ENCODE assay signal across 16 mouse cellular contexts in the genomic region with DNA sequence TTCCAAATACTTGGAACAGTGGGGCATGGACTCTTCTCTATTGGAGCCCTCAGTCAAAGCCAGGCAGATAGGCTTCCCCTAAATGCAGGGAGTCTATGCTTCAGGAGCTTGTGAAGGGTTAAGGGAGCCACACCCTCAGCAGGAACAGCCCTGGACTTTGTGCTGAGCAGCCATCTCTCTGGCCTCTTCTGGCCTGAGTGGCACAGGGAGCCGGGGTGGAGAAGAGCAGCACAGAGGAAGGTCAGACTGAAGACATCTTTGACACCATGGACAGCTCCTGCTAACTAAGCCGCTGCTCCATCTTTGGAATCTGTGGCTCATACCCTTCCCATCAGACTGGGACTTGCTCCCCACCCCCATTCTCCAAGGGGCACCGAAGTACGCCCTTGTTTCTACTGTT. TPM values are rescaled to one million over a fixed set of nuclear protein-coding genes. Genes with fewer than 3 reads are reported as not detected.
DNase-seq lines count a peak whose midpoint lies in the region; ATAC-seq and TF ChIP-seq lines count a peak whose summit lies in the region.
"Had no signal": no experiment of that assay in that cellular context is flagged by ENCODE, and none has a peak within 500 bp of the region (broad histone marks: within the 10 kb centered on the region; RNA-seq: fewer than 3 reads in every experiment).

No protein-coding gene starts in this region.

- ATAC-seq in midbrain, embryonic 13.5 days: no peak

- H3K36me3 ChIP-seq in ES-E14 (ENCODE audit: control insufficient read depth, insufficient read depth, low read length, poor library complexity, severe bottlenecking): peaks cover 2% of the 10 kb centered on the region; the same call in 1 of the 2 replicates
- H3K36me3 ChIP-seq in midbrain, embryonic 13.5 days: peaks cover 9% of the 10 kb centered on the region

- in situ Hi-C loops in ES-E14 (cut with MboI; ENCODE audit: low sequenced_read_pairs in 2 of 2, unreplicated experiment in 2 of 2): no loop called here

- no peak overlapping the region for H3K4me2 ChIP-seq in midbrain, embryonic 13.5 days (replicated peaks)
- H3K4me2 ChIP-seq: limb, embryonic 15.5 days had no signal

- no peak overlapping the region for H3K9ac ChIP-seq in ES-E14 (ENCODE audit: insufficient read depth, low read depth, low read length, poor library complexity, severe bottlenecking)
- H3K9ac ChIP-seq in midbrain, embryonic 13.5 days (replicated peaks): no peak overlapping the region
- H3K9ac ChIP-seq: limb, embryonic 15.5 days had no signal

- no peak overlapping the region for H3K27ac ChIP-seq in ES-E14 (ENCODE audit: insufficient read depth, low read depth, low read length, poor library complexity, severe bottlenecking)
- no peak overlapping the region for H3K27ac ChIP-seq in midbrain, embryonic 13.5 days
- H3K27ac ChIP-seq: heart, adult 2 months; limb, embryonic 15.5 days had no signal

- H3K4me1 ChIP-seq in ES-E14 (ENCODE audit: control insufficient read depth in 2 of 2, insufficient read depth in 2 of 2, low read length in 2 of 2, poor library complexity in 1 of 2): peaks cover 0 to 8% of the 10 kb centered on the region in 2 experiments; a peak in 2 of 4 replicates
- no peaks in the 10 kb centered on the region for H3K4me1 ChIP-seq in midbrain, embryonic 13.5 days (replicated peaks)
- H3K4me1 ChIP-seq: limb, embryonic 15.5 days had no signal

- H3K9me3 ChIP-seq in ES-E14 (ENCODE audit: control insufficient read depth, insufficient read depth, low read depth, low read length): no peaks in the 10 kb centered on the region
- no peaks in the 10 kb centered on the region for H3K9me3 ChIP-seq in midbrain, embryonic 13.5 days
- H3K9me3 ChIP-seq: limb, embryonic 15.5 days had no signal

- H3K27me3 ChIP-seq in midbrain, embryonic 13.5 days: no peaks in the 10 kb centered on the region
- H3K27me3 ChIP-seq: limb, embryonic 15.5 days had no signal

- peak; percentile 28 for DNase-seq in kidney, postnatal 10 days
- DNase-seq in kidney, adult 18-20 months: no peak
- DNase-seq in ES-E14 (ENCODE audit: low read depth, low spot score): peak; percentile 44
- DNase-seq in embryo, embryonic 10.5 days (ENCODE audit: low spot score): peak; percentile 58
- peak; percentile 33 for DNase-seq in mesoderm, embryonic 11.5 days (ENCODE audit: low read depth, low spot score)
- no peak for DNase-seq in urinary bladder, postnatal 4 days (ENCODE audit: low spot score in 2 of 2)
- DNase-seq in cerebellum, adult 11-12 months: no peak
- DNase-seq: cerebellum, adult 9-11 months; heart, adult 2 months; kidney, adult 9 months; lung, postnatal 4 days; thymus, postnatal 14 days had no signal

- 53% methylated on average over 4 of the region's 4 CpGs for WGBS in midbrain, embryonic 13.5 days

- no peak overlapping the region for H3K4me3 ChIP-seq in ES-E14 (ENCODE audit: insufficient read depth in 1 of 2, low read depth in 1 of 2, low read length in 2 of 2, poor library complexity in 1 of 2, severe bottlenecking in 1 of 2)
- no peak overlapping the region for H3K4me3 ChIP-seq in midbrain, embryonic 13.5 days (replicated peaks)
- H3K4me3 ChIP-seq: erythroblast, embryonic 14.5 days; heart, adult 2 months; limb, embryonic 15.5 days had no signal

TF ChIP-seq in ES-E14, 5 proteins besides CTCF, POLR2A, EP300 and RAD21:
- no peak for TF ChIP-seq CHD2 (IDR thresholded peaks at IDR 0.05; ENCODE audit: low read depth, low read length)
- no peak for TF ChIP-seq ZNF384 (IDR thresholded peaks at IDR 0.05; ENCODE audit: low read depth, low read length)
- TF ChIP-seq HCFC1 (IDR thresholded peaks at IDR 0.05; ENCODE audit: borderline replicate concordance, insufficient read depth, low read length): no peak

RNA-seq across cellular contexts. Expression of gene Myo1a, which starts 1.7 kb away (rescaled TPM):
- total RNA-seq in ES-E14 (2012; rRNA removed): 1.7 and 3.2 TPM in 2 replicates
- polyA plus RNA-seq in midbrain, embryonic 13.5 days (2015; fragmentation: Nextera tagmentation; extraction: Ambion mirVana): 0.28 and 0.53 TPM in 2 replicates

RNA-seq across cellular contexts. Expression of gene Tac2, which starts 21.0 kb away (rescaled TPM):
- 0.37 and 0.45 TPM in 2 replicates for total RNA-seq in ES-E14 (2012; rRNA removed)
- not detected in 2 replicates for polyA plus RNA-seq in midbrain, embryonic 13.5 days (2015; fragmentation: Nextera tagmentation; extraction: Ambion mirVana)
- total RNA-seq: heart, adult 2 months; heart, postnatal 25 days had no signal
- polyA plus RNA-seq: heart, adult 2 months had no signal

RNA-seq across cellular contexts. Expression of gene Nab2, which starts 34.9 kb away (rescaled TPM):
- total RNA-seq in ES-E14 (2012; rRNA removed): 10.6 and 13.8 TPM in 2 replicates
- 1.2 and 1.8 TPM in 2 replicates for polyA plus RNA-seq in midbrain, embryonic 13.5 days (2015; fragmentation: Nextera tagmentation; extraction: Ambion mirVana)

RNA-seq across cellular contexts. Expression of gene Zbtb39, which starts 36.0 kb away (rescaled TPM):
- total RNA-seq in ES-E14 (2012; rRNA removed): 6.3 and 8.3 TPM in 2 replicates
- polyA plus RNA-seq in midbrain, embryonic 13.5 days (2015; fragmentation: Nextera tagmentation; extraction: Ambion mirVana): 5.1 and 5.3 TPM in 2 replicates

RNA-seq across cellular contexts. Expression of gene Nemp1, which starts 36.6 kb away (rescaled TPM):
- 23.6 and 35.6 TPM in 2 replicates for total RNA-seq in ES-E14 (2012; rRNA removed)
- 4.6 and 4.8 TPM in 2 replicates for polyA plus RNA-seq in midbrain, embryonic 13.5 days (2015; fragmentation: Nextera tagmentation; extraction: Ambion mirVana)

Comparison
In these comparisons a context has a peak if more than half of its experiments do, and no peak if none do; other contexts are left out.
1. DNase-seq: peak in kidney, postnatal 10 days (single experiment), ES-E14 (single experiment), embryo, embryonic 10.5 days (single experiment) and mesoderm, embryonic 11.5 days (single experiment); none in kidney, adult 18-20 months (single experiment), urinary bladder, postnatal 4 days (0 of 2) and cerebellum, adult 11-12 months (single experiment).